Mouse (Mus musculus): ENCODE data around the gene A2m. TPM values are rescaled to one million over a fixed set of nuclear protein-coding genes. Genes with fewer than 3 reads are reported as not detected.

A2m gene
- polyA plus RNA-seq, 1 experiment, result 0.42 TPM

DNA sequence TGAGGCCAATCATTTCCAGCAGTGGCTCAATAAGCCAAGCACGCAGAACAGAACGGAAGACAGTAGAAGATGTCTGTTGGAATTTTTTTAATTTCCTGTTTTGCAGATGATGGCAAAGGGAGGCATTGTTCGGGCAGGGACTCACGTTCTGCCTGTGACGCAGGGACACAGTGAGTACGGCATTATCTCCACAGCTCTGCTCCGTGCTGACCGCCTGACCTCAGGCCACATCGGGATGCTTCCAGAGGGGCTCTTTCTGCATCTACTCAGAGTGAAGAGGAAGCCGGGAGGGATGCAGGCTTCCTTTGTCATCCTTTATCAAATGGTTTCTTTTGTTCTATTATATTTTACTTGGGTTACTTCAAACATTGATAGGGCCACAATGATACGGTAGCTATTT lies 13.3 kb downstream of the A2m start:
- H3K4me3 ChIP-seq (replicated peaks; ENCODE audit: control insufficient read depth, low read depth, low read length), result no peak overlapping the region
- no peaks in the 10 kb centered on the region for H3K4me1 ChIP-seq (ENCODE audit: control insufficient read depth, insufficient read depth, low read length)
- no peak overlapping the region for H3K27ac ChIP-seq (ENCODE audit: control insufficient read depth, insufficient read depth, low read depth, low read length, poor library complexity)
- TF ChIP-seq POLR2A (IDR thresholded peaks at IDR 0.05; ENCODE audit: borderline replicate concordance, control insufficient read depth, low read depth, low read length) (no peak), CTCF (IDR thresholded peaks at IDR 0.05; ENCODE audit: control insufficient read depth, insufficient read depth, low read length) (no peak)
- WGBS, result 77% methylated on average over 11 of the region's 11 CpGs

Other genes starting within 250 kb of the A2m start
- gene Iqsec3, start 161.7 kb upstream of the A2m start, polyA plus RNA-seq (2011; ENCODE audit: insufficient read depth, insufficient read length, low replicate concordance, missing spikeins), result not detected in 2 replicates
- gene Gm7298, start 97.6 kb downstream of the A2m start, polyA plus RNA-seq (2011; ENCODE audit: insufficient read depth, insufficient read length, low replicate concordance, missing spikeins), result not detected in 2 replicates
- gene Mug1, start 203.2 kb downstream of the A2m start, polyA plus RNA-seq (2011; ENCODE audit: insufficient read depth, insufficient read length, low replicate concordance, missing spikeins), result 5.8 and 12.6 TPM in 2 replicates

Data from bone marrow, adult 2 months (tissue).